Mouse (Mus musculus) cortical plate, adult 2 months (tissue): Measurements from ENCODE around the gene Gpr50.

Experiments
- CTCF ChIP-seq: fragments of 200-500 bp; IDR thresholded peaks from 2 replicates; pipeline ENCODE4 v1.5.1; 2011; ENCODE audit warnings: mild to moderate bottlenecking, control low read depth, low read length; ENCODE audit not compliant: insufficient read depth; ENCODE audit errors: extremely low read depth
- POLR2A ChIP-seq: fragments of 200-500 bp; IDR thresholded peaks from 2 replicates; pipeline ENCODE4 v1.6.1; 2011; ENCODE audit warnings: mild to moderate bottlenecking, low read length, control low read depth; ENCODE audit not compliant: insufficient read depth; ENCODE audit errors: extremely low read depth

DNA sequence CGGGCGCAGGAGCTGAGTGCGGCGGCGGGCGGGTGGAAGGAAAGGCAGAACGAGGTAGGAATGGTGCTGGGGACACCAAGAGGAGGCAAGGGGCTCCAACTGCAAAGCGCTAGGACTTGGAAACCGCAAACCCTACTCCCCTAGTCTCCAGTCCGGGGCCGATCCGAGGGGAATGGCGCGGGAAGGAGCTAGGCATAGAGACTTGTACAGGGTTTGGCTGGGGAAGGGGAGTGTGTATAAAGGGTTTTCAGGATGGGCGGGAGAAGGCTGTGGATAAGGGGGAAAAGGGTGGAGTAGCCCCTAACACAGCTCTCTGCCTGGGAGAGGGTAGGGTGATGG lies 1.2 kb downstream of the Gpr50 start:
- TF ChIP-seq CTCF, result no peak
- no peak for TF ChIP-seq POLR2A
